Mouse (Mus musculus) kidney, adult 2 months (tissue): ENCODE data around the gene Slc47a2. TPM values are rescaled to one million over a fixed set of nuclear protein-coding genes. Genes with fewer than 3 reads are reported as not detected.

Source experiments
- DNase-seq: peaks from one replicate; pipeline ENCODE4 v3.0.0; 2021
- H3K27ac ChIP-seq: fragments of 200-500 bp; 2 replicates; pipeline ENCODE4 v1.5.1; 2012; ENCODE audit warnings: low read depth, low read length, control low read depth, inconsistent platforms; ENCODE audit not compliant: insufficient read depth
- H3K27me3 ChIP-seq: fragments of 200-500 bp; replicated peaks from 2 replicates; pipeline ENCODE4 v1.6.1; 2012; ENCODE audit warnings: mild to moderate bottlenecking, moderate library complexity, low read length, inconsistent platforms; ENCODE audit not compliant: control insufficient read depth, insufficient read depth
- H3K36me3 ChIP-seq: fragments of 200-500 bp; 2 replicates; pipeline ENCODE4 v1.6.1; 2012; ENCODE audit warnings: mild to moderate bottlenecking, moderate library complexity, low read length, inconsistent platforms; ENCODE audit not compliant: control insufficient read depth, insufficient read depth
- H3K4me1 ChIP-seq: fragments of 200-500 bp; 2 replicates; pipeline ENCODE4 v1.6.1; 2011; ENCODE audit warnings: low read length; ENCODE audit not compliant: control insufficient read depth, insufficient read depth
- H3K4me3 ChIP-seq: fragments of 200-500 bp; 2 replicates; pipeline ENCODE4 v1.5.1; 2011; ENCODE audit warnings: mild to moderate bottlenecking, low read depth, low read length, control low read depth; ENCODE audit not compliant: insufficient read depth
- CTCF ChIP-seq: fragments of 200-500 bp; conservative IDR thresholded peaks from 2 replicates; pipeline ENCODE4 v1.5.1; 2011; ENCODE audit warnings: low read depth, mild to moderate bottlenecking, control low read depth, low read length, moderate library complexity, mixed read lengths; ENCODE audit not compliant: insufficient read depth, insufficient read length
- POLR2A ChIP-seq: fragments of 200-500 bp; IDR thresholded peaks from one replicate; pipeline ENCODE4 v1.6.1; 2011; ENCODE audit warnings: low read depth, low read length, control low read depth
- WGBS: fragments of 180-500 bp; shearing (Covaris S2); methylation state at CpG from one replicate; pipeline ENCODE4 v1.1.7; 2018; 5-methylcytosine and 5-hydroxymethylcytosine counted together
- polyA plus RNA-seq: library from polyadenylated mRNA; depleted of rRNA; stranded (reverse); fragments of >200 nt; gene quantifications from 2 replicates; pipeline ENCODE4 v1.2.3, GENCODE M21; 2012

Slc47a2 gene
- polyA plus RNA-seq, 1 experiment: 1.5 TPM

DNA sequence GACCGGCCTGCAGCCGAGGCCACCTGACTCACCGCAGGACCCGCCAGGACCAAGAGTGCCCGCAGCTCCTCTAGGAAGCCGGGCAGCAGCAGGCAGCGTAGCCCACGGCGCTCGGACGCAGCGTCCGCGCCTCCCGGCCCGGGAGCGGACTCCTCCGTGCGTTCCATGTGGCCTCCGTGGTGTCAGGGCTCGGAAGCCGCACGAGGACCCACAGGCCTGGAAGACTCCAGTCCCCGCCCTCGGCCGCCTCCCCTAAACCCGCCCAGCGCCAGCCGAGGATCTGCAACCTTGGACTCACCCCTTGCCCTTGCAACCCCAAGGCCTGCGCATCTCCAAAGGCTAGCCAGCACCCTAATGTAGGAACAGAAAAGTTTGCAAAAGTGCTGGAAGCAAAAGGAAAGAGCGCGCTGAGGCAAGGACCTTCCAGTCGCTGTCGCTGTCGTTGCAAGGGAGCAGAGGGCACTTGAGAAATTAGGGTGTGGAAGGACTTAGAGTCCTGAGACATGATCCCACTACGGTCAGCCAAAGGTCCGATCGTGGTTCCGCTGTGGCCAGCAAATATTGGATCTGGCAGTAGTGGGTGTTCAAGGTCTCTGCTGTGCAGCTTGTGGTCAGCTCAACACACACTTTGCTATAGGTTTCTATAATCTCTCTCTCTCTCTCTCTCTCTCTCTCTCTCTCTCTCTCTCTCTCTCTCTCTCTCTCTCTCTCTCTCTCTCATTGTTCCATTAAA lies 35.4 kb upstream of the Slc47a2 start, which contains the start of gene Slc47a1:
Gene Slc47a1, minus strand, starts transcription at position 465 of the 733 bp plus-strand sequence.
- Histone ChIP-seq H3K27me3 (no peaks in the 10 kb centered on the region), H3K4me3 (peak within 1 kb of the TSS; percentile 75), H3K4me1 (peaks cover 7% of the 10 kb centered on the region; the same call in 1 of the 2 replicates), H3K36me3 (no peaks in the 10 kb centered on the region), H3K27ac (peak within 1 kb of the TSS; percentile 95)
- 9% methylated on average over 39 of the region's 39 CpGs for WGBS
- TF ChIP-seq CTCF (no peak), POLR2A (no peak)
- peak; percentile 93 for DNase-seq

DNA sequence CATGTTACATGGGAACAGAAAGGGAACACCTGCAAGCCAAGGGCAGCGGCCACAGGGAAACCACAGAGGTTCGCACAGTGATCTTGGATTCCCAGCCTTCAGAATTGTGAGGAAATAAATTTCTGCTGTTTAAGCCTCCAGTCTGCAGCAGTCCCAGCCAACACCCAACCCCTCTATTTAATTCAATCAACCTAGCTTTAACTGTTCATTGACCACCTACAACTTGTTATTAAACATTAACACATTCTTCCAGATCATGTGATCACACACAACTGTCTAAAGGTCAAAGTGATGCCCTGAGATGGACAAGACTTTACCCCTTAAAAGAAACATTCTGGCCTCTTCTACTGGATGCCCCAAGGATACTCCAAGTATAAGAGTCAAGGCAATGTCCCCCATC lies 26.0 kb upstream of the Slc47a2 start:
- H3K27me3 ChIP-seq: no peaks in the 10 kb centered on the region
- H3K36me3 ChIP-seq: peaks cover 2% of the 10 kb centered on the region; the same call in 1 of the 2 replicates
- no peak overlapping the region for H3K4me3 ChIP-seq
- 66% methylated on average over 2 of the region's 2 CpGs for WGBS
- peaks cover 29% of the 10 kb centered on the region for H3K4me1 ChIP-seq
- peak overlapping the region; percentile 81 for H3K27ac ChIP-seq
- TF ChIP-seq POLR2A (no peak), CTCF (no peak)
- peak; percentile 91 for DNase-seq

DNA sequence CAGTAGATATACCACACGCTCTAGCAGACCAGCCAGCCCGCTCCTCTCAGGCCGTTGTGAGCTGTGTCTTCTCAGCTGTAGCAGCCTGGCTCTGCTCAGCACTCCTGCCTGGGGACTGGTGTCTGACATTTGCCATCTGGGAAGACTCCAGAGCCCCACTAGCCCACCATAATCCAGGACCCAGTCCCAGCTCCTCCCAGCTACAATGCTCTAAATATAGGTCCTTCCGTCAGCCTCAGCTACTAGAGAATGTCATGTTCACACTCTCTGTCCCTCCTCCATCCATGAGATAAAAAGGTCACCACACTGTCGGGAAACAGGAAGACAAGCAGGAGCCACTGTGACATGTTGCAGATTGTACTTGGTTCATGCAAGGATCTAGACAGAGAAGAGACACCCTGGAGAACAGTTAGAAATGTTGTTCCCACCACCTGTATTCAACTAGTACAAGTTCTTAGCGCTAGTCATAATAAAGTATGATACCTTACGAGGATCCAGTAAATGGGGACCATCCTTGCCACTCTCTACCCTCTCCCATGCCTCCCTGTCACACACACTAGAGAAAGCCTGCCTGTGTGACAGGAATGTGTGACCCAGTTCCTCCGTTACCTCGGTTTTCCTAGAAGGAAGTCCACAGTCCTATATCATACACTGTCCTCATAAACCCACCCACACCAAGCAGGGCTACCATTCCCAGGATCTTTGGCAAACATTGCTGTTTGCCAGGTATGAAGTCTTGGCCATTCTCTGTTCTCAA lies 24.0 kb upstream of the Slc47a2 start:
- 63% methylated on average over 9 of the region's 9 CpGs for WGBS
- H3K4me1 ChIP-seq: peaks cover 25% of the 10 kb centered on the region
- H3K27me3 ChIP-seq: no peaks in the 10 kb centered on the region
- peaks cover 2% of the 10 kb centered on the region; the same call in 1 of the 2 replicates for H3K36me3 ChIP-seq
- peak overlapping the region; percentile 42; the same call in 1 of the 2 replicates for H3K27ac ChIP-seq
- no peak for DNase-seq
- TF ChIP-seq CTCF: no peak
- TF ChIP-seq POLR2A: no peak
- no peak overlapping the region for H3K4me3 ChIP-seq

DNA sequence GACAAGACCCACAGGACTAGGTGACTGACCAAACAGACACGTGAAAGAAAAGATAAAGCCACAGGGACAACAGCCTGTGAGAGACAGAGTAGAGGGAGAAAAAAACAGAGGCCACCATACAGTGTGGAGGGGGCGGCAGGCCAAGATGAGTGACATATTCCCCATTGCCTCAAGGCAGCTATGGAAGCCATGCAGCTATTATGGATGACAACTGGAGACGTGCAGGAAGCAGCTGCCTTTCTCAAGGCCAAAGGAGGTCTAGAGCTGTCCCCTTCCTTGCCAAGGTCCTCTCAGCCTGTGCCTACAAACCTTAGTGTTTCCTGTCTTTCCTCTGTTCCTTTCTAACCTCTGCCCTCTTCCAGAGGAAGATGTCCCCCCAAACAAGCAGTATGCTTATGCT lies 23.3 kb upstream of the Slc47a2 start:
- TF ChIP-seq CTCF: no peak
- no peak for TF ChIP-seq POLR2A
- no peaks in the 10 kb centered on the region for H3K27me3 ChIP-seq
- H3K36me3 ChIP-seq: peaks cover 2% of the 10 kb centered on the region; the same call in 1 of the 2 replicates
- peaks cover 26% of the 10 kb centered on the region for H3K4me1 ChIP-seq
- no peak for DNase-seq
- no peak overlapping the region for H3K27ac ChIP-seq
- no peak overlapping the region for H3K4me3 ChIP-seq
- WGBS: 64% methylated on average over 3 of the region's 3 CpGs

DNA sequence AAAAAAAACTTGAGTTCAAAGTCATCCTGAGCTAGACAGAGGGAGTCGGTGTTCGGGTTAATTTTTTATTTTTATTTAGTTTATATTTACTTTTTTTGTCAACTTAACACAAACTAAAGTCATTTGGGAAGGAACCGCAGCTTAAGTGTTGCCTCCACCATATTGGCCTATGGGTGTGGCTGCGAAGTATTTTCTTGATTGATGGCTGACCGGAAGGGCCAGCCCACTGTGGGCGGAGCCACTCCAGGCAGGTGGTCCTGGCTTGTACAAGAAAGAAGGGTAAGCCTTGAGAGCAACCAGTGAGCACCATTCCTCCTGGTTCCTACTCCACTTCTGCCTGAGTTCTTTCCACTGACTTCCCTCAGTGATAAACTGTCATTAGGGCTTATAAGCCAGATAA lies 21.4 kb upstream of the Slc47a2 start:
- WGBS: 68% methylated on average over 6 of the region's 6 CpGs
- Histone ChIP-seq H3K27ac (peak overlapping the region; percentile 74), H3K4me3 (no peak overlapping the region), H3K36me3 (no peaks in the 10 kb centered on the region; the same call in 1 of the 2 replicates), H3K27me3 (no peaks in the 10 kb centered on the region), H3K4me1 (peaks cover 22% of the 10 kb centered on the region; the same call in 1 of the 2 replicates)
- TF ChIP-seq POLR2A (no peak), CTCF (no peak)
- peak; percentile 71 for DNase-seq

DNA sequence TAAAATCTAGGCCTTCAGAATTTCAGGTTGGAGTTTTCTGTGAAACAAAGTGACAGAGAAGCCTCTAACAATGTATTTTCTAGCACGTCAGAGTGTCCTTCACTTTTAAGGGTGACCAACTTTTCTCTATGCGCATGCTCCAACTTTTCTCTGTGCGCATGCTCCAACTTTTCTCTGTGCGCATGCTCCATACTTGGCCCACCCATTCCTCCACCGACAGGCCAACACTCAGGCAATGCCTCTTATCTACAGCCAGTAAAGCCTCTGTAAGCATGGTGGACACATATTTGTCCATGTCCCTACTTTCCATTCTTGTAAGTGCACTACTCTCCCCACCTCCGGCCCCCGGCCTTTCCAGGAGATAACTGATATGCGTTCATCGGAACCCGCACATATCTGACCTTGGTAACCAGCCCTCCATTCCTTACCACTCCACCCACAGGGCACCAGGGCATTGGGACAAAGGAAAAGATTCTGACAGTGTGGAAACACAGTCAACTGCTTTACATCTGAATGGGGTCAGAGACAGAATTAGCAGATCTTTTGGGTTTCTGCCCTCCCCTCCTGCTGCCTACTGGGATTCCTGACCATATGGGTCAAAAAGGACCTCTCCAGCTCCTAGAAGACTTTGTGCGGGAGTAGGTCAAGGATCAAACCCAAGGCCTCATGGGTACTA lies 19.0 kb upstream of the Slc47a2 start:
- 85% methylated on average over 11 of the region's 11 CpGs for WGBS
- Histone ChIP-seq H3K36me3 (no peaks in the 10 kb centered on the region; the same call in 1 of the 2 replicates), H3K4me3 (no peak overlapping the region), H3K27ac (peak overlapping the region; percentile 69; the same call in 1 of the 2 replicates), H3K4me1 (peaks cover 19% of the 10 kb centered on the region; the same call in 1 of the 2 replicates), H3K27me3 (no peaks in the 10 kb centered on the region)
- no peak for TF ChIP-seq CTCF
- no peak for TF ChIP-seq POLR2A
- no peak for DNase-seq

DNA sequence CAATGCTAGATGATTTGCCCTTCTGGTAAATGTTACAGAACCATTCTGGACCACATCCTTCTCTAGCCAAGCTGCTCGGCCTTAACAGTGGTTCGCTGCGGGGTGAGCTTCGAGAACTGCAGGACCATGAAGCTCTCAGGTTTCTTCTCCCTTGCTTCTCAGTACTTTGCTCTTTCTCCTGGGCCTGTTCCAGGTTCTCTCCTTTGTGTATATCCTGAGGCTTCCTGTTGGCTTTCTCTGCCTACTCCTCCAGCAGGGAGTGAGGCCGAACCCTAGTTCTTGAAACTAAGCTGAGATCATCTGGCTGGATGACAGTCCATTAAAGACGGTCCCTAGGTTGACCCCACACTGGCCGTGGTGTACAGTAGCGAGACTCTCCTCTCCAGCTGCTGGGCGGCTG lies 13.9 kb upstream of the Slc47a2 start:
- peak overlapping the region; percentile 68 for H3K27ac ChIP-seq
- no peaks in the 10 kb centered on the region for H3K27me3 ChIP-seq
- H3K36me3 ChIP-seq: no peaks in the 10 kb centered on the region; the same call in 1 of the 2 replicates
- WGBS: 59% methylated on average over 9 of the region's 9 CpGs
- TF ChIP-seq POLR2A (no peak), CTCF (no peak)
- H3K4me1 ChIP-seq: peaks cover 42% of the 10 kb centered on the region; the same call in 1 of the 2 replicates
- DNase-seq: peak; percentile 83
- no peak overlapping the region for H3K4me3 ChIP-seq
